Mouse (Mus musculus) liver, embryonic 14.5 days (tissue): ENCODE data around the gene Krtap31-2.

Experiments used
- CTCF ChIP-seq: IDR thresholded peaks from 2 replicates; pipeline ENCODE4 v1.5.1; 2016; ENCODE audit warnings: antibody characterized with exemption, low read depth, control low read depth
- EP300 ChIP-seq: IDR thresholded peaks from 2 replicates; pipeline ENCODE4 v1.6.1; 2016; ENCODE audit warnings: antibody characterized with exemption, low read depth

- no peak for TF ChIP-seq EP300
- no peak for TF ChIP-seq CTCF
Observed at GRCm38 (mm10) chr11:99937751-99938264, 1.7 kb downstream of the Krtap31-2 start.
